Comparison of ENCODE assay signal across 10 mouse cellular contexts in genomic region chr5:21732177-21732911, GRCm38 (mm10). TPM values are rescaled to one million over a fixed set of nuclear protein-coding genes. Genes with fewer than 3 reads are reported as not detected.
DNase-seq lines count a peak whose midpoint lies in the region; ATAC-seq lines count a peak whose summit lies in the region.
"Had no signal": no experiment of that assay in that cellular context is flagged by ENCODE, and none has a peak within 500 bp of the region (broad histone marks: within the 10 kb centered on the region; RNA-seq: fewer than 3 reads in every experiment).

No protein-coding gene starts in this region.

- peak; percentile 23; the same call in 1 of the 2 replicates for ATAC-seq in kidney, embryonic 15.5 days (replicated peaks; ENCODE audit: low FRiP score)
- peak; percentile 21; the same call in 1 of the 2 replicates for ATAC-seq in hindbrain, embryonic 13.5 days (ENCODE audit: low FRiP score)
- peak; percentile 44 for ATAC-seq in neural tube, embryonic 13.5 days (ENCODE audit: low read depth)

- H3K4me1 ChIP-seq in kidney, embryonic 15.5 days = peaks cover 4% of the 10 kb centered on the region; the same call in 1 of the 2 replicates
- peaks cover 16% of the 10 kb centered on the region for H3K4me1 ChIP-seq in embryonic facial prominence, embryonic 10.5 days
- H3K4me1 ChIP-seq in hindbrain, embryonic 13.5 days (replicated peaks) = peaks cover 22% of the 10 kb centered on the region
- peaks cover 30% of the 10 kb centered on the region for H3K4me1 ChIP-seq in neural tube, embryonic 13.5 days (replicated peaks)
- H3K4me1 ChIP-seq: intestine, embryonic 15.5 days had no signal

- no peak overlapping the region for H3K4me3 ChIP-seq in kidney, embryonic 15.5 days (replicated peaks)
- no peak overlapping the region for H3K4me3 ChIP-seq in embryonic facial prominence, embryonic 10.5 days
- no peak overlapping the region for H3K4me3 ChIP-seq in hindbrain, embryonic 13.5 days
- H3K4me3 ChIP-seq in neural tube, embryonic 13.5 days = no peak overlapping the region
- H3K4me3 ChIP-seq: intestine, embryonic 15.5 days had no signal

- DNase-seq in kidney, adult 8-10 months = no peak
- no peak for DNase-seq in embryonic facial prominence, embryonic 10.5 days (ENCODE audit: low spot score)
- no peak for DNase-seq in lung, adult 18-20 months
- DNase-seq in c-Kit-positive CD71-positive TER-119-positive erythroid progenitor cells, embryonic 14.5 days (ENCODE audit: low spot score) = no peak
- no peak for DNase-seq in right cerebral cortex, postnatal 4 days

- no peaks in the 10 kb centered on the region for H3K36me3 ChIP-seq in kidney, embryonic 15.5 days
- H3K36me3 ChIP-seq in embryonic facial prominence, embryonic 10.5 days (replicated peaks) = no peaks in the 10 kb centered on the region
- H3K36me3 ChIP-seq in hindbrain, embryonic 13.5 days = no peaks in the 10 kb centered on the region
- no peaks in the 10 kb centered on the region for H3K36me3 ChIP-seq in neural tube, embryonic 13.5 days
- H3K36me3 ChIP-seq: intestine, embryonic 15.5 days had no signal

- H3K4me2 ChIP-seq in kidney, embryonic 15.5 days = no peak overlapping the region
- H3K4me2 ChIP-seq in hindbrain, embryonic 13.5 days = no peak overlapping the region
- 0 out of 2 replicates have a peak overlapping the region, but pooled peaks have one; percentile 24 for H3K4me2 ChIP-seq in neural tube, embryonic 13.5 days

- no peaks in the 10 kb centered on the region for H3K9me3 ChIP-seq in kidney, embryonic 15.5 days (replicated peaks)
- no peaks in the 10 kb centered on the region for H3K9me3 ChIP-seq in embryonic facial prominence, embryonic 10.5 days
- no peaks in the 10 kb centered on the region for H3K9me3 ChIP-seq in hindbrain, embryonic 13.5 days
- no peaks in the 10 kb centered on the region for H3K9me3 ChIP-seq in neural tube, embryonic 13.5 days
- H3K9me3 ChIP-seq: intestine, embryonic 15.5 days had no signal

- peak overlapping the region; percentile 61 for H3K27ac ChIP-seq in kidney, embryonic 15.5 days
- H3K27ac ChIP-seq in embryonic facial prominence, embryonic 10.5 days (replicated peaks) = peak overlapping the region; percentile 83
- H3K27ac ChIP-seq in hindbrain, embryonic 13.5 days = peak overlapping the region; percentile 87
- peak overlapping the region; percentile 93 for H3K27ac ChIP-seq in neural tube, embryonic 13.5 days (replicated peaks)
- H3K27ac ChIP-seq: intestine, embryonic 15.5 days; macrophage had no signal

- WGBS in kidney, embryonic 15.5 days = 78% methylated on average over 3 of the region's 3 CpGs
- 73% methylated on average over 3 of the region's 3 CpGs for WGBS in embryonic facial prominence, embryonic 10.5 days
- 19% methylated on average over 3 of the region's 3 CpGs for WGBS in hindbrain, embryonic 13.5 days
- WGBS in neural tube, embryonic 13.5 days = 24% methylated on average over 3 of the region's 3 CpGs

- no peak overlapping the region for H3K9ac ChIP-seq in kidney, embryonic 15.5 days
- H3K9ac ChIP-seq in hindbrain, embryonic 13.5 days = 0 out of 2 replicates have a peak overlapping the region, but pooled peaks have one; percentile 30
- H3K9ac ChIP-seq in neural tube, embryonic 13.5 days = 0 out of 2 replicates have a peak overlapping the region, but pooled peaks have one; percentile 45
- H3K9ac ChIP-seq: intestine, embryonic 15.5 days had no signal

- H3K27me3 ChIP-seq in kidney, embryonic 15.5 days = no peaks in the 10 kb centered on the region
- no peaks in the 10 kb centered on the region for H3K27me3 ChIP-seq in embryonic facial prominence, embryonic 10.5 days (replicated peaks; ENCODE audit: low read depth, poor library complexity, severe bottlenecking)
- H3K27me3 ChIP-seq in hindbrain, embryonic 13.5 days = no peaks in the 10 kb centered on the region
- no peaks in the 10 kb centered on the region for H3K27me3 ChIP-seq in neural tube, embryonic 13.5 days
- H3K27me3 ChIP-seq: intestine, embryonic 15.5 days had no signal

RNA-seq across cellular contexts. Expression of gene Pmpcb, which starts 4.6 kb away (rescaled TPM):
- polyA plus RNA-seq in kidney, embryonic 15.5 days (2015; fragmentation: Nextera tagmentation; extraction: Ambion mirVana) = 90.5 and 97.7 TPM in 2 replicates
- polyA plus RNA-seq in embryonic facial prominence, embryonic 10.5 days (2016; fragmentation: Nextera tagmentation; extraction: Ambion mirVana) = 78.0 and 84.7 TPM in 2 replicates
- polyA plus RNA-seq in hindbrain, embryonic 13.5 days (2015; fragmentation: Nextera tagmentation; extraction: Ambion mirVana) = 79.5 and 81.3 TPM in 2 replicates
- polyA plus RNA-seq in neural tube, embryonic 13.5 days (2015; fragmentation: Nextera tagmentation; extraction: Ambion mirVana) = 77.5 and 88.0 TPM in 2 replicates

RNA-seq across cellular contexts. Expression of gene Napepld, which starts 31.1 kb away (rescaled TPM):
- polyA plus RNA-seq in kidney, embryonic 15.5 days (2015; fragmentation: Nextera tagmentation; extraction: Ambion mirVana) = 6.0 and 7.6 TPM in 2 replicates
- polyA plus RNA-seq in embryonic facial prominence, embryonic 10.5 days (2016; fragmentation: Nextera tagmentation; extraction: Ambion mirVana) = 4.8 and 5.0 TPM in 2 replicates
- 2.1 TPM in 2 replicates for polyA plus RNA-seq in hindbrain, embryonic 13.5 days (2015; fragmentation: Nextera tagmentation; extraction: Ambion mirVana)
- polyA plus RNA-seq in neural tube, embryonic 13.5 days (2015; fragmentation: Nextera tagmentation; extraction: Ambion mirVana) = 2.0 and 2.5 TPM in 2 replicates

RNA-seq across cellular contexts. Expression of gene Dnajc2, which starts 52.7 kb away (rescaled TPM):
- polyA plus RNA-seq in kidney, embryonic 15.5 days (2015; fragmentation: Nextera tagmentation; extraction: Ambion mirVana) = 75.2 and 77.8 TPM in 2 replicates
- 96.4 and 96.8 TPM in 2 replicates for polyA plus RNA-seq in embryonic facial prominence, embryonic 10.5 days (2016; fragmentation: Nextera tagmentation; extraction: Ambion mirVana)
- polyA plus RNA-seq in hindbrain, embryonic 13.5 days (2015; fragmentation: Nextera tagmentation; extraction: Ambion mirVana) = 74.0 and 81.0 TPM in 2 replicates
- polyA plus RNA-seq in neural tube, embryonic 13.5 days (2015; fragmentation: Nextera tagmentation; extraction: Ambion mirVana) = 78.4 and 79.1 TPM in 2 replicates

RNA-seq across cellular contexts. Expression of gene Psmc2, which starts 52.7 kb away (rescaled TPM):
- 186 and 199 TPM in 2 replicates for polyA plus RNA-seq in kidney, embryonic 15.5 days (2015; fragmentation: Nextera tagmentation; extraction: Ambion mirVana)
- 238 and 245 TPM in 2 replicates for polyA plus RNA-seq in embryonic facial prominence, embryonic 10.5 days (2016; fragmentation: Nextera tagmentation; extraction: Ambion mirVana)
- 195 and 198 TPM in 2 replicates for polyA plus RNA-seq in hindbrain, embryonic 13.5 days (2015; fragmentation: Nextera tagmentation; extraction: Ambion mirVana)
- polyA plus RNA-seq in neural tube, embryonic 13.5 days (2015; fragmentation: Nextera tagmentation; extraction: Ambion mirVana) = 197 and 199 TPM in 2 replicates
